Mouse (Mus musculus): ENCODE data around the gene Eef1akmt2.

- TF ChIP-seq POLR2A (IDR thresholded peaks at IDR 0.05; ENCODE audit: insufficient read depth, low read depth, low read length) (no peak), CTCF (IDR thresholded peaks at IDR 0.05) (no peak), EP300 (IDR thresholded peaks at IDR 0.05; ENCODE audit: insufficient read depth, low read depth, low read length) (no peak)
Measured at GRCm38 (mm10) chr7:132873043-132873442, 20.6 kb upstream of the Eef1akmt2 start.
